Mouse (Mus musculus): ENCODE results near the gene Gm49673. TPM values are rescaled to one million over a fixed set of nuclear protein-coding genes. Genes with fewer than 3 reads are reported as not detected.
"Not testable (repeated sequence)": the region's sequence is repeated elsewhere in the genome, so short reads cannot be mapped to it uniquely, and the experiment has no call there.

Gene Gm49673
- not detected in 2 replicates for polyA plus RNA-seq (2014; fragmentation: Nextera tagmentation; extraction: Ambion mirVana)

GRCm38 (mm10) chr17:8147439-8148316 is at the start of gene Gm49673, which contains the start of gene Rnaset2a:
TSS of gene Gm49673 (minus strand) at chr17:8147788.
TSS of gene Rnaset2a (minus strand) at chr17:8148097.
- H3K4me2 ChIP-seq (ENCODE audit: low read length), result peak within 1 kb of the TSS; percentile 58
- peak within 1 kb of the TSS; percentile 78 for H3K9ac ChIP-seq (ENCODE audit: low read length)
- not testable (repeated sequence) for H3K27me3 ChIP-seq (ENCODE audit: control insufficient read depth, insufficient read depth, low read length); H3K36me3 ChIP-seq (ENCODE audit: control insufficient read depth, insufficient read depth, low read length); H3K4me1 ChIP-seq (ENCODE audit: control insufficient read depth in 2 of 2, insufficient read depth in 2 of 2, low read length in 2 of 2); H3K9me3 ChIP-seq (ENCODE audit: control insufficient read depth, low read length)
- peak within 1 kb of the TSS; percentile 50 to 69 for H3K4me3 ChIP-seq (ENCODE audit: control insufficient read depth in 1 of 2, insufficient read depth in 1 of 2, low read depth in 1 of 2, low read length in 2 of 2)
- H3K27ac ChIP-seq (replicated peaks in 1 of 2; ENCODE audit: control insufficient read depth in 1 of 2, insufficient read depth in 1 of 2, low read depth in 2 of 2, low read length in 2 of 2), result peak within 1 kb of the TSS in 1 of 2 experiments; percentile 44; a peak in 2 of 4 replicates
- peak; percentile 98 for ATAC-seq (ENCODE audit: insufficient number of reproducible peaks, insufficient read depth, low FRiP score, low read depth)
- 2% methylated on average over 49 of the region's 67 CpGs for WGBS

GRCm38 (mm10) chr17:8195685-8196376 is 48.2 kb upstream of the Gm49673 start:
- Histone ChIP-seq H3K4me2 (ENCODE audit: low read length) (no peak overlapping the region), H3K27me3 (ENCODE audit: control insufficient read depth, insufficient read depth, low read length) (no peaks in the 10 kb centered on the region), H3K4me1 (ENCODE audit: control insufficient read depth in 2 of 2, insufficient read depth in 2 of 2, low read length in 2 of 2) (peaks cover 3 to 11% of the 10 kb centered on the region in 2 experiments; a peak in 3 of 4 replicates), H3K36me3 (ENCODE audit: control insufficient read depth, insufficient read depth, low read length) (peaks cover 53% of the 10 kb centered on the region), H3K9me3 (ENCODE audit: control insufficient read depth, low read length) (no peaks in the 10 kb centered on the region), H3K9ac (ENCODE audit: low read length) (no peak overlapping the region), H3K27ac (replicated peaks in 1 of 2; ENCODE audit: control insufficient read depth in 1 of 2, insufficient read depth in 1 of 2, low read depth in 2 of 2, low read length in 2 of 2) (no peak overlapping the region), H3K4me3 (ENCODE audit: control insufficient read depth in 1 of 2, insufficient read depth in 1 of 2, low read depth in 1 of 2, low read length in 2 of 2) (no peak overlapping the region)
- ATAC-seq (ENCODE audit: insufficient number of reproducible peaks, insufficient read depth, low FRiP score, low read depth), result no peak
- 71% methylated on average over 8 of the region's 8 CpGs for WGBS

GRCm38 (mm10) chr17:8193678-8194077 is 46.1 kb upstream of the Gm49673 start:
- Histone ChIP-seq H3K27me3 (ENCODE audit: control insufficient read depth, insufficient read depth, low read length) (no peaks in the 10 kb centered on the region), H3K9ac (ENCODE audit: low read length) (no peak overlapping the region), H3K4me1 (ENCODE audit: control insufficient read depth in 2 of 2, insufficient read depth in 2 of 2, low read length in 2 of 2) (peaks cover 5 to 11% of the 10 kb centered on the region in 2 experiments; a peak in 3 of 4 replicates), H3K4me3 (ENCODE audit: control insufficient read depth in 1 of 2, insufficient read depth in 1 of 2, low read depth in 1 of 2, low read length in 2 of 2) (no peak overlapping the region), H3K4me2 (ENCODE audit: low read length) (no peak overlapping the region), H3K36me3 (ENCODE audit: control insufficient read depth, insufficient read depth, low read length) (peaks cover 74% of the 10 kb centered on the region), H3K9me3 (ENCODE audit: control insufficient read depth, low read length) (no peaks in the 10 kb centered on the region), H3K27ac (replicated peaks in 1 of 2; ENCODE audit: control insufficient read depth in 1 of 2, insufficient read depth in 1 of 2, low read depth in 2 of 2, low read length in 2 of 2) (peak overlapping the region; percentile 14 to 72; a peak in 3 of 4 replicates)
- WGBS, result 59% methylated on average over 8 of the region's 8 CpGs
- ATAC-seq (ENCODE audit: insufficient number of reproducible peaks, insufficient read depth, low FRiP score, low read depth), result peak; percentile 61; the same call in 1 of the 2 replicates

- Histone ChIP-seq H3K27ac (replicated peaks in 1 of 2; ENCODE audit: control insufficient read depth in 1 of 2, insufficient read depth in 1 of 2, low read depth in 2 of 2, low read length in 2 of 2) (peak overlapping the region; percentile 34 to 70; a peak in 2 of 4 replicates), H3K4me3 (ENCODE audit: control insufficient read depth in 1 of 2, insufficient read depth in 1 of 2, low read depth in 1 of 2, low read length in 2 of 2) (no peak overlapping the region), H3K9ac (ENCODE audit: low read length) (no peak overlapping the region), H3K4me1 (ENCODE audit: control insufficient read depth in 2 of 2, insufficient read depth in 2 of 2, low read length in 2 of 2) (peaks cover 5 to 14% of the 10 kb centered on the region in 2 experiments; a peak in 3 of 4 replicates), H3K4me2 (ENCODE audit: low read length) (no peak overlapping the region), H3K27me3 (ENCODE audit: control insufficient read depth, insufficient read depth, low read length) (no peaks in the 10 kb centered on the region), H3K36me3 (ENCODE audit: control insufficient read depth, insufficient read depth, low read length) (peaks cover 86% of the 10 kb centered on the region), H3K9me3 (ENCODE audit: control insufficient read depth, low read length) (no peaks in the 10 kb centered on the region)
- ATAC-seq (ENCODE audit: insufficient number of reproducible peaks, insufficient read depth, low FRiP score, low read depth), result no peak
- WGBS, result 44% methylated on average over 7 of the region's 7 CpGs
Observed at GRCm38 (mm10) chr17:8184217-8184616, 36.6 kb upstream of the Gm49673 start.

- H3K4me1 ChIP-seq (ENCODE audit: control insufficient read depth in 2 of 2, insufficient read depth in 2 of 2, low read length in 2 of 2), result peaks cover 5 to 14% of the 10 kb centered on the region in 2 experiments; a peak in 3 of 4 replicates
Observed at GRCm38 (mm10) chr17:8183815-8184214, 36.2 kb upstream of the Gm49673 start.

GRCm38 (mm10) chr17:8177090-8177489 is 29.5 kb upstream of the Gm49673 start:
- ATAC-seq (ENCODE audit: insufficient number of reproducible peaks, insufficient read depth, low FRiP score, low read depth), result no peak
- no peak overlapping the region for H3K27ac ChIP-seq (replicated peaks in 1 of 2; ENCODE audit: control insufficient read depth in 1 of 2, insufficient read depth in 1 of 2, low read depth in 2 of 2, low read length in 2 of 2)
- no peaks in the 10 kb centered on the region for H3K9me3 ChIP-seq (ENCODE audit: control insufficient read depth, low read length)
- no peak overlapping the region for H3K9ac ChIP-seq (ENCODE audit: low read length)
- WGBS, result 96% methylated on average over 5 of the region's 5 CpGs
- H3K4me2 ChIP-seq (ENCODE audit: low read length), result no peak overlapping the region
- no peaks in the 10 kb centered on the region for H3K27me3 ChIP-seq (ENCODE audit: control insufficient read depth, insufficient read depth, low read length)
- peaks cover 87% of the 10 kb centered on the region for H3K36me3 ChIP-seq (ENCODE audit: control insufficient read depth, insufficient read depth, low read length)
- no peak overlapping the region for H3K4me3 ChIP-seq (ENCODE audit: control insufficient read depth in 1 of 2, insufficient read depth in 1 of 2, low read depth in 1 of 2, low read length in 2 of 2)
- no peaks in the 10 kb centered on the region for H3K4me1 ChIP-seq (ENCODE audit: control insufficient read depth in 2 of 2, insufficient read depth in 2 of 2, low read length in 2 of 2)

More at GRCm38 (mm10) chr17:8183815-8184214, 36.2 kb upstream of the Gm49673 start:
- Histone ChIP-seq H3K9ac (ENCODE audit: low read length) (no peak overlapping the region), H3K4me3 (ENCODE audit: control insufficient read depth in 1 of 2, insufficient read depth in 1 of 2, low read depth in 1 of 2, low read length in 2 of 2) (no peak overlapping the region), H3K4me2 (ENCODE audit: low read length) (no peak overlapping the region), H3K27me3 (ENCODE audit: control insufficient read depth, insufficient read depth, low read length) (no peaks in the 10 kb centered on the region), H3K27ac (replicated peaks in 1 of 2; ENCODE audit: control insufficient read depth in 1 of 2, insufficient read depth in 1 of 2, low read depth in 2 of 2, low read length in 2 of 2) (peak overlapping the region; percentile 34 to 70; a peak in 2 of 4 replicates), H3K36me3 (ENCODE audit: control insufficient read depth, insufficient read depth, low read length) (peaks cover 82% of the 10 kb centered on the region), H3K9me3 (ENCODE audit: control insufficient read depth, low read length) (no peaks in the 10 kb centered on the region)
- 44% methylated on average over 5 of the region's 5 CpGs for WGBS
- ATAC-seq (ENCODE audit: insufficient number of reproducible peaks, insufficient read depth, low FRiP score, low read depth), result peak; percentile 61; the same call in 1 of the 2 replicates

GRCm38 (mm10) chr17:8171081-8171480 is 23.5 kb upstream of the Gm49673 start:
- no peak for ATAC-seq (ENCODE audit: insufficient number of reproducible peaks, insufficient read depth, low FRiP score, low read depth)
- Histone ChIP-seq H3K4me2 (ENCODE audit: low read length) (no peak overlapping the region), H3K9ac (ENCODE audit: low read length) (no peak overlapping the region), H3K27me3 (ENCODE audit: control insufficient read depth, insufficient read depth, low read length) (no peaks in the 10 kb centered on the region), H3K4me3 (ENCODE audit: control insufficient read depth in 1 of 2, insufficient read depth in 1 of 2, low read depth in 1 of 2, low read length in 2 of 2) (no peak overlapping the region), H3K27ac (replicated peaks in 1 of 2; ENCODE audit: control insufficient read depth in 1 of 2, insufficient read depth in 1 of 2, low read depth in 2 of 2, low read length in 2 of 2) (no peak overlapping the region), H3K4me1 (ENCODE audit: control insufficient read depth in 2 of 2, insufficient read depth in 2 of 2, low read length in 2 of 2) (no peaks in the 10 kb centered on the region), H3K9me3 (ENCODE audit: control insufficient read depth, low read length) (no peaks in the 10 kb centered on the region), H3K36me3 (ENCODE audit: control insufficient read depth, insufficient read depth, low read length) (peaks cover 74% of the 10 kb centered on the region)
- 66% methylated on average over 4 of the region's 4 CpGs for WGBS

Data from heart, embryonic 14.5 days (tissue).